Mouse (Mus musculus) T-cell, adult 66 days (primary cell): Measurements from ENCODE around the gene Ercc6l2. TPM values are rescaled to one million over a fixed set of nuclear protein-coding genes. Genes with fewer than 3 reads are reported as not detected.

Source experiments
- total RNA-seq, 2 experiments: library from RNA; stranded (reverse); gene quantifications; 3 replicates in 1 of 2; 4 replicates in 1 of 2; pipeline ENCODE4 v1.2.4; 2023

Ercc6l2 gene
- 10 to 100 TPM; 31.2 to 33.7 TPM for total RNA-seq

GRCm38 (mm10) chr13:63814746-63815681 lies at the start of gene Ercc6l2:
Gene Ercc6l2, plus strand, starts transcription at chr13:63815240.

Other genes with a start within 250 kb of the Ercc6l2 start
- gene Ptch1, start 241.6 kb upstream of the Ercc6l2 start, total RNA-seq: 10 to 100 TPM; 36.6 to 37.4 TPM